Mouse (Mus musculus) left cerebral cortex, adult 11 months (tissue): ENCODE data around the gene Lsm14a.
A peak's percentile ranks its signal among the peaks of the same experiment; 100 is the strongest.

Experiments
- DNase-seq: peaks from one replicate; pipeline ENCODE4 v3.0.0; 2022; ENCODE audit warnings: low spot score

Lsm14a gene

DNA sequence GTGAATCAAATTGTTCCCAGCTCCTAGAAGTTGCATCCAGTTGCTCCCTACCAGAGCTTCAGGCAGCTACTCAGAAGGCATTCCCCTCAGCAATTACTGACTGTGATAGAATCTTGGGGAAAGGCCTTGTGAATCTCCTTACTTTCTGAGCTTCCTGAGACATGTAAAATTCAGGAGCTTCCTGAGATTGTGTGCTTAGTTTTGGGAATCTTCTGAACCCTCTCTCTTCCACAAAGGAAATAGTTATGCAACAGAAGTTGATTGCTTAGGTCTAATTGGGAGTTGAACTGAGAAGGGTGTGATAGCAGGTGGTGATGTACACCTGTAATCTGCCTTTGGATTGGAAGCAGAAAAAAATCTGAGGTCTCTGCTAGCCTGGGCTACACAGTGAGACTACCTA lies at the start of gene Lsm14a:
TSS of gene Lsm14a (minus strand) at position 101 of the 400 bp plus-strand sequence.
- no peak for DNase-seq

DNA sequence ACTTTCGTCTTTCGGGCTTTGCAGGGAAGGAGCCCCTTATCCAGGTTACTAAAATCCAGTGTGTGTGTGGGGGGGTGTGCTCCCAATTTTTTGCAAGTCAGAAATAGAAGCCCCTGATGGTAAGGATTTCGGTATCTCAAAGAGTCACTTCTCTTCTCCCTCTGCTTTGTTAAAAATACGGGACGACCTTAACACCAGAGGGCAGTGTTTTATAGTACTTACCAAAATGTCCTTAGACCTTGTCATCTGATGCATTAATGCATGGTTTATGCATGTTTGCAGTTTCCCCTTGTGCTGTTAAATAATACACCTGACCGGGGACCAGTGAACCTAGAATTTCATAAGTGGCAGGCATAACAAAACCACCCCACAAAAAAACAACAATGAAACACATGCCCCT lies 45.8 kb upstream of the Lsm14a start:
- no peak for DNase-seq

DNA sequence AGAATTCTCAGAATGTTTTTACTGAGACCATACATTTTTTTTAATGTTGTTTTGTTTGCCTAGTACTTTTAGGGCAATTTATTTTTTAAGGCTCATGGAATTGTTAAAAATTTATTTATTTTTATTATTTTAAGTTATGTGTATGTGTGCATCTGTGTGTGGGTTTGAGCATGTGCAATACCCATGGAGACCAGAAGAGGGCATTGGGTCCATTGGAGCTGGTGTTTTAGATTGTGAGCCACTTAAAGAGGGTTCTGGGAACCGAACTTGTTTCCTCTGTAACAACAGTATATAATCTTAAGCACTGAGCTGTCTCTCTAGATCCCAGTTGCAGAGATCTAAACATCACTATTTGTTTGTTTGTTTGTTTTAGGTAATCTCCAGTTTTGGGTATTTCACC lies 40.5 kb upstream of the Lsm14a start:
- no peak for DNase-seq

DNA sequence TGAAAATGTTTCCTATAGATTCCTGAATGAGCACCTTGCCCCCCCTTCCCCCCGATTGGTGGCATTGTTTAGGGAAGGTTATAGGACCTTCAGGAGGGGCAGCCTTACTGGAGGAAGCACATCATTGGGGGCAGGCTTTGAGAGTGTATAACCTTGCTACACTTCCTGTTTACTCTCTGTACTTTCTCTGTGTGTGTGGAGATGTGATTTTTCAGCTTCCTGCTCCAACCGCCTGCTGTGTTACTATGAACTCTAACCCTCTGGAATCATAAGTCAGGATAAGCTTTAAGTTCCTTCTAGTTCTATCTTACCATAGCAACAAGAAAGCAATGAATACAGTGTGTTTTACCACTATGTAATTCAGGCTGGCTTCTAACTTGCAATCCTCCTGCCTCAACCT lies 28.1 kb upstream of the Lsm14a start:
- DNase-seq, result no peak

DNA sequence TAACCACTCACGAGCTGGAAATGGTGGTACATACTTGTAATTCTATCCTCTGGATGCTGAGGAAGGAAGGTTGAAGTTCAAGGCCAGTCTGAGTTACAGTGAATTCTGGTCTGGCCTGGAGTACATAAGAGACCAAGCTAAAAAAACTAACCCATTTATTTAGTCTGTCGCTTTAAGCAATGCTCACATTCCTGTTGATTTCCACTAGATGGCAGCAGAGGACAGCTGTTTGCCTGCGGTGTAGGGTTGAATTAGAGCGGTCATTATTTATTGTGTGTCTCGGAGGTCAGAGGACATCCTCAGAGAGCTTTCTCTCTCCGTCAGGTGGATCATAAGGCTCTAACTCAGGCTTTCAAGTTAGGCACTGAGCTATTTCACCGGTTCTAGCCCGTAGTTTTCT lies 14.4 kb upstream of the Lsm14a start:
- DNase-seq, result no peak

DNA sequence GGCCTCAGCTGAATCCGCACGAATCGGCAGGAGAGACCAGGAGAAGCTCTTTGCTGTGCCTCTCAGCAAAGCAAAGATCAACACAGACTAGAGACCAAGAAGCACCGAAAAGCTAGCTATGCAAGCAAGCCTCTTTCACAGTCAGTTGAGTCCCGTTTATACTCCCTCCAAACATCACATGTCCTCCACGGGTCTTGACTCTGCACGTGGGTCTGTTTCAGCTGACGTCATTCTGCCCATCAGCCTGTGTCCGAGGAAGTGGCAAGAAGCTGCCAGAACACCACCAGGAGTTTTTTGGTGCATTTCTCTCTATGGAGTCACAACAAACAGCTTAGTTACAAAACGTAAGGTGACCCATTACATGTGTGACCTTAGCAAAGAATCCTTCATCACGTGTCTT lies 10.8 kb upstream of the Lsm14a start:
- no peak for DNase-seq

DNA sequence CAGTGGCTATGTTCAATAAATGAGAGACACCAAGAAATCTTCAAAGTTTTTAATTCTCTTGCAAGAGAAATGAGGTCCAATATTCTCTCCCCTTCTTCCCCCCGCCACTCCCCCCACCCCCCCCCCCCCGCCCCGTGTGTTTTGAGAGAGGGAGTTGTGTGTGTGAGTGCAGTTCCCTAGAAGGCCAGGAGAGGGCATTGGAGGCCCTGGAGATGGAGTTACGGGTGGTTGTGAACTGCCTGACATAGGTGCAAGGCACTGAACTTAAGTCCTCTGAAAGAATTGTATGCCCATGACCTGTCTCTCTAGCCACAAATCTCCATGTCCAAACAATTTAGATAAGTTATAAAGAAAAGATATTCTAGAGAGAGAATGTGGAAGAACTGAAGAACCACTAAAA lies 7.0 kb upstream of the Lsm14a start:
- no peak for DNase-seq

DNA sequence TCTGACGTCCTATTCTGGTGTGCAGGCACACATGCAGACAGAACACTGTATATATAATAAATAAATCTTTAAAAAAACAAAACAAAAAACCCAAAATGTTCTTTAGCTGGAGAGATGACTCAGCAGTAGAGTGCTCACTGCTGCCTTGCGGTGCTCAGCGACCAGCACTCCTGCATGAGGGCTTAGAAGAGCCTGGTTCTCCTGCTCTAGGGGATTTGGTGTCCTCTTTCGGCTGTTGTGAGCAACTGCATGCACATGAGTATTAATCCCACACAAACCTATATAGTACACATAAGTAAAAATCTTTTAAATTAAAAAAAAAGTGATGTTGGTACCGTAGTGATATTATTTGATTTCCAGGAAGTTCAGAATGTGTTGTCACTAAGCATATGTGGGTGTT lies 5.7 kb upstream of the Lsm14a start:
- DNase-seq, result no peak

DNA sequence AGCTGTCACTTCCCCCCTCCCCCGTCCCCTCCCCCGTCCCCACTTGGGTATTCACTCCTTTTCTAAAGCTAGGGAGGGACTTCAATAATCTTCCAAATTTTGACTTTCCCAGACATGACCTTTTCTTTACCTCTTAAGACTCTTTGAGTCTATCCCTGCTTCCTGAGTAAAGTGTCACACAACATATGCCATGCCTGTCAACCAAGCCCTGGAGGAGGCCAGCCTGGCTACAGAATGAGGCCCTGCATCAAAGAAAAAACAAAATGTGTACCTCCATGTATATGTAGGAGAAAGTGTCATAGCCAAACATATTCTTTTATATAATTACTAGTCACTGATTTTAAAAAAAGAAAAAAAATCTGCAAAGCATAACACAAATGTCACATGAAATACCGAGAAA lies 3.7 kb upstream of the Lsm14a start:
- DNase-seq, result no peak

DNA sequence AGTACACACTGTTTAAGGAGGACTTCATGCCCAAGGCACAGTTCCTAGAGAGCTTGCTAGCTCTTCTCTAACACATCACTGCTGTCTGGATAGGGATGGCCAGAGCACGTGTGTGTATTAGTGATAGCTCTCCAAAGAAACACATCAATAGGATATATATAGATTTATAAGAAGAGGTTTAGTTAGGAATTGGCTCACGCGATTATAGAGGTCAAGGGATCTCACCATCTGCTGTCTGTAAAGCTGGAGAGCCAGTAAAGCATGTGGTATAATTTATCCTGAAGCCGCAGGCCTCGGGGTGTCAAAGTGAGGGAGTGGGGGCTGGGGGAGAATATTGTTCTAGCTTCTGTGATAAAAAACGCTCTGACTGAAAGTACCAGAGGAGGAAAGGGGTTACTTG lies 2.6 kb upstream of the Lsm14a start:
- no peak for DNase-seq

DNA sequence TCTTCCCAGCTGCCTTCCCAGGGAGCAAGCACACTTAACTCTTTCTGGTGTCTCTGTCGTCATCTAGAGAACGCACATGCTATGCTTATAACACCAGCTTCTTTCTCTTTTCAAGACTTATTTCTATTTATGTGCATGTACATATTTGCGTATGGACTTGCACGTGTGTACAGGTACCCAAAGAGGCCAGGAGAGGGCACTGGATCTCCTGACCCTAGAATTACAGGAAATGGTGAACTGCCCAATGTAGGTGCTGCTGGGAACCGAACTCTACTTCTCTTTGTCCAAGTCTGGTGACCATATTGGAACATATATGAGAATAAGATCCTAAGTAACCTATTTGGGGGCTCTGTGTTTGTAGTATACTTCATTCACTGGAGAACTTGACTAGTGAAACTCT lies 1.5 kb upstream of the Lsm14a start:
- no peak for DNase-seq

DNA sequence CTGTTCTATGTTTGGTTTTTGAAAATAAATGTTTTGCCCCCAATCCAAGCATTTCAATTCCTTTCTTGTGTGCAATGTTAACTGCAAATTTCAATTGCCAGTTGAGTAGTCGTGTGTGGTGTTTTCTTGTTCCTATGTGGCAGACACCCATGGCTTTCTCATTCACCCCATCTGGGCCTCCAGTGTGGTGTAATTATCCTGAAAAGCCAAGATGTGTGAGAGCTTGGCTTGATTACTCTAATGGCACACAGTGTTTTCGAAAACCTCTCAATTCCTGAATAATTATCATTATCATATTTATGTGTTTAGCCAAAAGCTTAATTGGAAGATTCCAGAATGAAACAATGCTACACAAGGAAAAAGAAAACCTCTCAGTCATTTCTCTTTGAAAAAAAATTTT lies 976 bp upstream of the Lsm14a start:
- DNase-seq, result no peak

DNA sequence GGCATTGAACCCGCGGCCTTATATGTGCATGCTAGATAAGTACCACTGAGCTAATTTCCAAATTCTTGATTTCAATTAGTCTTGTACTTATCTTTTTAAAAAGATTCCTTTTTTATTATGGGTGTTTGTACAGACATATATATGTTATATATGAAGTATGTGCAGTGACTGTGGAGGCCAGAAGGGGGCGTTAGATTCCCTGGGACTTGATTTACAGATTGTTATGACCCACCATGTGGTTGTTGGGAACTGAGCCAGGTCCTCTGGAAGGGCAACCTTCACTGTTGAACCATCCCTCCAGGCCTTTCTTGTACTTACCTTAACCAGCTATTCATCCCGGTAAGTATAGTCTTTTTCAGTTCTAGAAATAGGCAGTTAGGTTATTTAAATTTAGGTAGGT lies 780 bp downstream of the Lsm14a start:
- DNase-seq, result no peak

DNA sequence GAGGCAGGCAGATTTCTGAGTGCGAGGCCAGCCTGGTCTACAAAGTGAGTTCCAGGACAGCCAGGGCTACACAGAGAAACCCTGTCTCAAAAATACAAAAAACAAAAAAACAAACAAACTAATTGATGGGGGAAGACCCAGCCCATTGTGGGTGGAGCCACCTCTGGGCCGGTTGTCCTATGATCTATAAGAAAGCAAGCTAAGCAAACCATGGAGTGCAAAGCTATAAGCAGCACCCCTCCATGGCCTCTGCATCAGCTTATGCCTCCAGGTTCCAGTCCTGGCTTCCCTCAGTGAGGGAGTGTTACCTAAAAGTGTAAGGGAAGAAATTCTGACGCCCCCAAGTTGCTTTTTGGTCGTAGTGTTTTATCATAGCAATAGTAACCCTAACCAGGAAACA lies 1.4 kb downstream of the Lsm14a start:
- no peak for DNase-seq

DNA sequence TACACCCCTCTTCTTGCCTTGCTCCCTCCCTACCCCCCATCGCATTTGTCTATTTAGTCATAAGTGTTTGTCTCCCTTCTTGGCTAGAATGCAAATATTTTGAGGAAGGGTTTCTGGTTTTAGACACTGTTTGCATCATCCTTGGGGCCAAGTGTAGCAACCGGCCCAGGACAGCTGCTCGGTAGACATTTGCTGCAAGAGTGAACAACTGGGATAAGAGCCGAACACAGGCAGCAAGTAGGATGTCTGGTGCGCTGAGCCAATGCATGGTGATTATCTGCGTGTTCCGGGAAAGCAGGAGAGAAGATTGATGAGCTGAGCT lies 2.3 kb downstream of the Lsm14a start:
- DNase-seq, result no peak

DNA sequence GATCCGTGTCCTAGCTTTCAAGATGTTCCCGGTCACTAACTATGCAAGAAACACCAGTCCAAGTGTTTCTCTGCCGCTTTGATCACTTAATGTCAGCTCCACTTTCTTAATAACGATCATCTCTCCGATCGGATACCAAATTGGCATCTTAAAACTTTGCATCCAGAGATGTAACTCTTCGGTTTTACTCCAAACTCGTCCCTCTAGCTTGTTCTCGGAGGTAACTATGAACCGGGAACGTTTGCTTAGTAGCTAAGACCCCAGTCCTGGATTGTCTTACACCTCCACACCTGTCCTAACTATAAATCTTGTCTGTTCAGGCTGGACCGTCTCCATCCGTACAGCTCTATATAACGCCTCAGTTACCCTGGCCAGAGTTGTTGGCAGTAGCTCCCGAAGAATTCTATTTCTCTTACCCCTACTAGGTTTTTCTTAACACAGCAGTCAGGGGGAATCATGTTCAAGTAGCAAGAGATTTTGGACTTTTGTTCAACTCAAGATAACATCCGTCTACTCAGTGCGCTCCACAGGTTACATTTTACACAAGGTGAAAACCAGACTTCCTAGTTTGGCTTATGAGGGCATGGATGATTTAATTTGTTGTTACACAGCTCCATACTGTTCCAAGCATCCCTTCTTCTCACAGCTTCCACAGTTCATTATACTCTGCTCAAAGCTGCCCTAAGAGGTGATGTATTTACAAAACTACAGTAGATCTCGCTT lies 2.8 kb downstream of the Lsm14a start:
- no peak for DNase-seq

DNA sequence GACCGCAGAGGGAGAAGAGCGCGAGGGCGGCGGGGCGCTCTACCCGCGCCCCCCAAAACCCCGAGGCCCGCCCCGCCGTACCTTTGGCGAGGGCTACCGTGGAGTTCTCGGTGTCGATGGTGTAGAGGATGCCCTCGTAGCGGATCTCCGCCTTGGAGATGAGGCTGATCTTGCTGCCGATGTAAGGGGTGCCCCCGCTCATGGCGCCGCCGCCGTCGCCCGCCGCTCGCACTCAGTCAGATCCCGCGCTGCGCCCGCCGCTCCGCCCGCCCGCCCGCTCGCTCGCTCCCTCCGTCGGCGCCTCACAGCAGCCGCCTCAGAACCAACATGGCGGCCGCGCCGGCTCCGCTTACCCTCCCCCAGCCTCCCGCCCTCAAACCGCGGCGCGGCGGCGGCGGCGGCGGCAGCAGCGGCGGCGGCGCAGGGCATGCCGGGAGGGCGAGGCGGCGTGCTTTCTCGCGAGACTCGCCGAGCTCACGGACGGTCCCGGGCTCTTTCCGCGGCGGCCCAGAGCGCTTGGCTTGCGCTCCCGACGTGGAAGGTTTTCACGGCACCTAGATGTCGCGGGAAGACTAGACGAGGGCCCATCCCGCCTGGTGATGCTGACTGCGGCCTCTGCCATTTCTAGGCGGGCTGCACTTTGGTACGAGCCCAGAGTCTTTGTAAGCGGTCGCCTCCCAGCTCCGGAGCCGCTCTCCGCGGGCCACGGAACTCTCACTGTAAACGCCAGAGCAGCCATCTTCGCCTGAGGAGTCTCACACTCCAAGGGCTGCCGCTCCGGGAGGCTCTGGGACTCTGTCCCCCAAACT lies 3.6 kb downstream of the Lsm14a start:
- DNase-seq, result peak; percentile 87

DNA sequence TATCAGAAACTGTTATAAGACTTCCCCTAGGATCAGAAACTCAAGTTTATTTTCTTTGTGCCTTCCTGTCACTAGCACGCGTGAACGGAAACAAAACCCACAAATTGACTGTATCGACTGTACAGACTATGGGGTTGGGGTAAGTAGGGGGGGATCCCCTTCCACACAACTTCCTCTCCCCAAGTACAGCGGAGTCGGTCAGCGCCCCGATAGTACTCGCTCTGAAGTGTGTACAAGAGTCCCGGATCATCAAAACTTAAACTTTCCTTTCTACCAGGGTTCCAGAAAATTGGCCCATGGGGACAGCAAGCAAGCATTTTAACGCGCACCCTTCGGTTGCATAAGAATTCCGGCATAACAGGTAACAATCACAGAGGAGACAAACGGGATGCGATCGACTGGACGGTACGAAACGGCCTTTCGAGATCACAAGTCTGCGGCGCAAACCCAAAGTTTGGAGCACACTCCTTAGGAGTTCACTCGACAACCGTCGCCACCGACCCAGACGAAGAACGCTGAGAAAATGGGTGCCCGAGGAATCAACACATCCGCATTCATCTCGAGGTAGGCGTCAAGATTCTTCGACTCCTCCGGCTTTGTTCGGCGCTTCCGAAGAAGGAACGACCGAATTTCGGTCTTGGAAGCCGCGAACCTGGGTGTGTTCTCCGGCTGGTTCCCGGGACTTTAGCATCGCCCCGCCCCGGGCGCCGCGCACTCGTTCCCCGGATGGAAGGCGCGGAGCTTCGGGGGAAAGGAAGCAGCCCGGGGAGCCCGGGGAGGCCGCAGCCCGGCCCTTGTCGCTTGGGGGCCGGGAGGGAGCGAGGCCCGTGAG lies 4.5 kb downstream of the Lsm14a start:
- no peak for DNase-seq

DNA sequence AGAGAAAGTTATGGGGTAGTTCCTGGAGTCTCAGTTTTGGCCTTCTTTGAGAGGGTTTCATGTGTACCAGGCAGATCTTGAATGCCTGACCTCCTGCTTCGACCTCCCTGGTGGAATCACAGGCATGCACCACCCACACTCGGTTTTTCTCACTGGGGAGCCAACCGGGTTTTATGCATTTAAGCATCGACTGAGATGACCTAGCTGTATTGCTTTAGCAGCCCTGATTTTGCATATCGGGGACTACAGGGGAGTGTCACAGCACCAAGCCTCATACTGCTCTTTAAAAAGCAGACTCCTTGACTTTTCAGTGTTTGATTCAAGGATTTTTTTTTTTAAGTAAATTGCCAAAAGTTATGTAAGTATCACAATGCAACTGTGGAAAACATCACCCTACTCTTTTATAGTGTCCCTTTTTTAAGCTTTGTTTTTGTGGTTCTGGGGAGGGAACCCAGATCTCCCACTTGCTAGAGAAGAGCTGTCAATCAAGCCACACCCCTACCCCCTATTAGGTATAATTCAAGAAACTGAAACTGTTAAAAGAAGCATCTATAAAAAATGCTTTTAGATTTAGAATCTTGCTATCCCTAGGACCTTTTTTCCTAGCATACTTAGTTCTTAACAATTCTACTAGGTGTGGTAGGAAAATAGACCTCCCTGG lies 5.2 kb downstream of the Lsm14a start:
- no peak for DNase-seq

DNA sequence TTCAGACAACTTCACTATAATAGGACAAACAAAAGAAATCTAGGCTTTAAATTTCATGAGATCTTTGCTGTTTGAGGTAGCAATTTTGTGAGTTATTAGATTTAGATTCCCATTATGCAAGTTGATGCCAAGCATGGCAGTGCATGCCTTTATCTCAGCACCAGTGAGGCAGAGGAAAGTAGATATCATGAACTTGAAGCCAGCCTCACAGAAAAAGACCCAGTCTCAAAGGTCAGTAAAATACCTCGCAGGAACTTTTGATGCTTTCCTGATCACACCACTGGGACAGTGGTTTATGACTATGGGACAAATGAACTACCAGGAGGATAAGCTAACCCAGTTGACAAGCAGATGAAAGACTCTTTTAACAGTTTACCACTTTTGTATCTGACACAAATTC lies 10.3 kb downstream of the Lsm14a start:
- DNase-seq, result no peak

DNA sequence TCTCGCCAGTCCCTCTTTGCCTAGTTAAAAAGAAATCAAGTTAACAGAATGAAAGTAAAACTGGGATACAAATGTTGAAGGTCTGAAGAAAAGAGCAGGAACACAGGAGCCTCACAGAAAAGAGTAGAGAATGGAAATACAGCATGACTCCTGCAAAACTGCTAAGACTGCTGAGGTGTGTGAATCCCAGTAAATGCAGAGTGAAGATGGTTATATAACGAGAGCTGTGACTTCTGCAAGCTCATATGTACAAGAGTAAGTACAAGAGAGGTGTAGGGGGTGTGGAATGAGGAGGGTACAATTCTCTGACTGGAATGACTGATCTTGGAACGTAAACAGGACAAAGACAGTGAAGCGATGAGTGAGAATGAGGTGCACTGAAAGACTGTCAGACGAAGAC lies 11.4 kb downstream of the Lsm14a start:
- no peak for DNase-seq

DNA sequence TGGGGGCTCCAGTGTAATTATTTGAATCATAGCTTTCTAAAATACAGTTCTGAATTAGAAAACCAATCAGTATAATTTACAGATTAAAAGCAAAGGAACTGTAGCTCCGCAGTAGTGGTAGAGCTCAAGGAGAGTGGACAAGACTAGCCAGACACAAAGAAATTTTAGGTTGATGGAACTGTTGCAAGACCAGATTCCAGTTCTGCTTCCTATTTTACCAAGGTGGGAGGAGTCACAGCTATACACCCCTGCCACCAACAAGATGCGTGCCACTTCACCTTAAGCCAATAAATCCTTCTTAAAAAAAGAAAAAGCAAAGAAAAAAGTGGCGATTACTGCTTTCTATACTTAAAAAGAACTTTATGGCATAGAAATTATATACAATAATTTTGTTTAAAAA lies 12.8 kb downstream of the Lsm14a start:
- DNase-seq, result no peak

DNA sequence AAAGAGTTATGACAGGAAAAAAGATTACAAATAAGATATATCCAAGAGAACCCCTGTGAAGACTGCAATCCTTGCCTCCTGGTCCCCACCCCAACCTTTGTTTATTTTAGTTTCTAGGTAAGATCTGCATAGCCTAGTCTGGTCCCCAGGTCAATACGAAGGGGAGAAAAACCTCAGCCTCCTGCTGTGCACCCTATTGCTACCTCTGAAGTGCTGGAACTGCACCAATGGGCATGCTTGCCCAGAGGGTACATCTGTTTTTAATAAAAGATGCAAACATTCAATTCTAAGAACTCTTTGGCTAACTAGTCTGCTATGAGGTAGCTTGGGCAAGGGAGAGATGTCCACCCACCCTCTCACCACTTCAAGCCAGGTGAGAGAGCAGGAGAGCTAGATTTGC lies 19.2 kb downstream of the Lsm14a start:
- no peak for DNase-seq
